Mouse (Mus musculus): ENCODE measurements around the gene Nr4a1.

The Nr4a1 gene

DNA sequence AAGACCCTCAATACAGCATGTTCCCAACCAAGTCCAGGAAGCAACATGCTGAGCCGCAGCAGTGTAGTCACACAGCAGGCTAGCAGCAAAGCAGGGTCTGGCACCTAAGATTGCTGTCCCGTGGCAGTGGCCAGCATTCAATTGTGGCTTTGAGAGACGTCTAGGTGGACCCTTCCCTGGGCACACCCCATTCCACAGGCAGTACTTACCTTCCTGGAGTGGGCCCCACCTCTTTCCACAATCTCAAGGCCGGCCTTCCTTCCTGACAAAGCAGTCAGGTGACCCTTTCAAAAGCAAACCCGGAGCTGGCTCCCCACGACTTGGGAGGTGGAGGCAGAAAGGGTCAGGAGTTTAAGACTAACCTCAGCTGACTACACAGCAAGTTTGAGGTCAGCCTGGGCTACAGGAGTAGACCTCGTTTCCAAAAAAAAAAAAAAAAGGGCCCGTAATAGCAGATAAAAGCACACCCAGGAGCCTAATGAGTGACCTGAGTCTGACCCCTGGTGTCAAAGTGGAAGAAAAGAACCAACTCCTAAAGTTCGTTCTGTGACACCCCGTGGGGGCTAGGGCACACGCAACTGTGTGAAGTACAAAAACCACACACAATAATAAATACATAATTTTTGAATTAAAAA is 20.3 kb upstream of the Nr4a1 start:
- DNase-seq (ENCODE audit: low spot score in 2 of 2): no peak

DNA sequence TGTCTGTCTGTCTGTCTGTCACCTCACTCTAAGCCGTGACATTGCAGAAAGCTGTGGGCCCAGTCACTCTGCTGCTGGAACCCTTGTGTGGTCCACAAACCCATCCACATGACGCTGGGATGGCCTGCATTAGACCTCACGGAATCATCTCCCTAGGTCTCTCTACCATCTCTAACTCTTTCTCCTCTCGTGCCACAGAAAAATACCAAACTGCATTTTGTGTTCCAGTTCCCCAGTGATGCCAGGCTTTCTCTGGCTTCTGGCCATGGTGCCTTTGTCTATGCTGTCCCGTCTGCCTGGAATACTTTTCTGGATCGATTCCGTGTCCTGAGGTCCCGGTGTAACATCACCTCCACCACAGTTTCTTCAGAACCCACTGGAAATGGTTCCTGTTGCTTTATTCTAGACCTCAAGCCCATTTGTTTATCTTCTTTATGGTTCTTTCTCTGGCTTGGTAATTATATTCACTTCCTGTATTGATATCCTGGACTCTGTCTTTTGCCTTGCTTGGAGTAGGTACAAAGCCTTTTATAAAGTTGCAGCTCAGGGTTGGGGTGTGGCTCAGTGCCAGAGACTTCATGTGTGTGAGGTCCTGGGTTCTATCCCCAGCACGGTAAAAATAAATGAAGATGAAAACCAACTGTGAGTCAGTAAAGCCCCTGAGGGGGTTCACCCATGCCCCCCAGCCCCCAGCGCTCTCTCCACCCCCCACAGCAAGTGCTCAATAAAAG is 19.3 kb upstream of the Nr4a1 start:
- no peak for DNase-seq (ENCODE audit: low spot score in 2 of 2)

DNA sequence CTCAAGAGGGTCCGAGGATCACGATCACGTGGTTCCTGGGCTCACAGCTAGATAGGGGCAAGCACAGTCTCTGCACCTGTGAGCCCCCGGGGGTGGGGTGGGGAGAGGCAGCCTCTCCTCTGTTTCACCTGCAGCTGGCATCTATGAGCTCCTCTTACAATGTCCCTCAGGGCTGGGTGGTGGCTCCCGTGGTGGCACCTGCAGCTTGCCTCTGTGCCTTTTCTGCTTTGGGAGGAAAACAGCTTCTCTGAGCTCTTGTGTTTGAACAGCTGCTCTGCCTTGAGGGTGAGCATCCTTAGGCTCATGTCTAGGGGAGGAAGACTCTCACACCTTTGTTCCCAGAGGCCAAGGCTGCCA is 18.7 kb upstream of the Nr4a1 start:
- DNase-seq (ENCODE audit: low spot score in 2 of 2): no peak

DNA sequence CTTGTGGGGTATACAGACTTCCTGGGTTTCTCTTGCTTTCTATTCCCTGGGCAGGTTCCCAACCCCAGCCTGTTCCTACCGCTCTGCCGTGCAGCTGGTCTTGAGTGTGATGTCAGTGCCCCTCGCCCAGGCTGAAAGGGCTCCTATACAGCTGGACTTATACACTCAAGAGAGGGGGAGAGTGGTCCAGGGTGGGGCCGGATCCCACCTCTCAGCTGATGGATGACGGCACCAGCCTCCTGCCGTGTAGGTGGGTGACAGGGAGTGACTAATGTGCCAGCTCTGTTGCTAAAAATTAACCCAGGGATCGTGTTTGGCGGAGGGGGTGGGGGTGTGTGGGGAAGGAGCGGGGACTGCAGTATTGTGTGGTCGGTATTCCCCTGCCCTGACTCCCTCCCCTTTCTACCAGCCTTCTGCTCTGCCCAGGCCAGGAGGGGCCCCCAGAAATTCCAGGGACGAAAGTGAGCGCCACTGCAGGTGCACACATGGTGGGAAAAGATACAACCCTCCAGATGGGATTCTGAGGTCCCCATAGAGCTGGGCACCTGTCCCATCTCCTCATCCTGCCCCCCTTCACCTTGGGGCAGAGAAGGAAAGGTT is 18.2 kb upstream of the Nr4a1 start:
- DNase-seq (ENCODE audit: low spot score in 2 of 2): no peak

DNA sequence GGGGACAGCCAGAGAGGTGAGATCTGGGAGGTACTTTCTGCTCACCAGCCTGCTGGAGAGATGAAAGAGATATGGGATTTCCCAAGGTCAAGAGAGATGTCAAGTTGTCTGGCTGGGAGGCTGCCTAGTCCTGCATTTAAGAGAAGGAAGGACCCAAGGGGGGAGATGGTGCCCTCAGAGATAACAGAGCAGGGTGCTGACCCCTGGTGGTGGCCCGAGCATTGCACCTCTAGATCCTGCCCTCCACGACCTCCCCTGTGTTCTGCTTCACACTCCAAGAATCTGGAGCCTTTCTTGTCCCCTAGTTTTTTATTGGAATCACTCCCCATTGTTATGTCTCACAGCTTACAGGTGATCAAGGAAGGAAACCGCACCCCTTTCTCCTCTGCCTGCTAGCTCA is 17.2 kb upstream of the Nr4a1 start:
- DNase-seq (ENCODE audit: low spot score in 2 of 2): peak; percentile 64 to 72

DNA sequence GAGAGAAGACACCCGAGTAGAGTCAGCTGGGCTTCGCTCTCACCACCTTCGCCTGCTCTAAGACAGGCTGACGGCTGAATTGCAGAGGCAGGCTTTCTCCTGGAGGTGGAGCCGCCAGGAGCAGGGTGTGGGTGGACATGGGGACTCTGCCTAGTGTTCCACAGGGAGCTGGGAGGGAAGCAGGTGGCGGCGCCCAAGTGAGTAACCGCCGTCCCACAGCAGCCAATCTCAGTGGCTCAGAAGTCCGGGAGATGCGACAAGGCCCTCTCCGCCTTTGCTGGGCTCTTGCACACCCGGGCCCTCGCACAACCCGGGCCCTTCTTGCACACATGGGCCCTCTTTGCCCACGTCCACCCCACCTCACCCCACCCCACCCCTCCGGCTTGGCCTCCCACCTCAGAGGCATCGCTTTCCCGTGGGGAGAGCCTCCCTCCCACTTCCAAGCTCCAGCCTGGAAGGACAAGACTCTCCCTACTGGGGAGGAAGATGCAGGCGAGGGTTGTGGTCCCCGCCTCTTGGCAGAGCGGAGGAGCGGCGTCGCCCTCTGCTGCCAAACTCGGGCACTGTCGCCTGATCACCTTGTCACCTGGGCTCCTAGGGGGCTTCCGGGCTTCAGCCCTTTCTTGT is 15.1 kb upstream of the Nr4a1 start:
- no peak for DNase-seq (ENCODE audit: low spot score in 2 of 2)

DNA sequence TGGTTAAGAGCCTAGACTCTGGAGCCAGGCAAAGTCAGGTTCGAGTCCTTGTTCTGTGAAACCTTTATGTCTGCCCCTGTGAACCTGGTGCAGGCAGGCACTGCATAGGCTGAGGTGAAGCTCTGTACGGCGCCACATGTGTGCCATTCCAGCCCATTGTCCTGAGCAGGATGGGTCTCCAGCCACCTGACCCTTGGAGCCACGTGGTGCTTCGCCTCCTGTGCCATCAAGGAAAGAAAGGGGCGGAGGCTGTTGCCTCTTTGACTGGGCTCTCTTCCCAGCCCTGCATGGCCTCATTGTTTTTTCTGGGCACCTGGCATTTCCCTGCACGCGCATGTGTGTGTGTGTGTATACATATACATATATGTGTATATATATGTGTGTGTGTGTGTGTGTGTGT is 14.2 kb upstream of the Nr4a1 start:
- DNase-seq (ENCODE audit: low spot score in 2 of 2): no peak

DNA sequence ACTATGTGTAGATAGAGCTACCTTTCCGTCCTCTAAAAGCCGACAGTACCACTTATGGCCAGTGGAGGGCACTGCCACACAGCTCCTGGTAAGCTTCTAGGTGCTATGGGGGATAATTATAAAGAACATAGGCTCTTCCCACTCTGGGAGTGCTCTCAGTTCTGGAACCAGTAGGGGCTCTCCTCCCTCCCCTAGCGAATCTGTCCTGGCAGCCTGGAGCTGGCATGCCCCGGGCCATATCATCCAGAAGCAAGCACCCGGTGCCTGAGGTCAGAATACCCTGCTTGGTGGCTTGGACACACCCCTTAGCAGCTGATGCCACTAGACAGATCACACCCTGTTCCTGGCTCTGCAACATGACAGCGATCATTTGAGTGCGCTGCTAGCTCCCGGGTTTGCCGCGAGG is 13.3 kb upstream of the Nr4a1 start:
- DNase-seq (ENCODE audit: low spot score in 2 of 2): peak; percentile 90

DNA sequence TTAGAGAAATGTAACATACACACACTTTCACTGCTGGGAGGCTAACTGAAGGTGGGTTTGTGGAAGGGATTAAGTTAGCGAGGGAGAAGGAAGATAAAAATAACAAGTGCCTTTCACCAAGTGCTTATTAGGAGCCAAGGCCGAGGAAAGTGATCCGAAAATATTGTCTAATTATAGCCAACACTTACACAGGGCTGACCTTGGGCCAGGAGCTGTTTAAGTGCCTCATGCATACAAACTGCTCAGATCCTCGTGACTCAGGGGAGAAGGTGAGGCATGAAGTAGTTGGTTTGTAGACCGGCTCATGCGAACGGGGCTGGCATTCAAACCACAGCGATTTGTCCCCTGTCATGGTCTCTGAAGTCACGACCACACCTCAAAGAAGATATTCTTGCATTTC is 12.8 kb upstream of the Nr4a1 start:
- peak in 1 of 2 experiments; percentile 58 for DNase-seq (ENCODE audit: low spot score in 2 of 2)

DNA sequence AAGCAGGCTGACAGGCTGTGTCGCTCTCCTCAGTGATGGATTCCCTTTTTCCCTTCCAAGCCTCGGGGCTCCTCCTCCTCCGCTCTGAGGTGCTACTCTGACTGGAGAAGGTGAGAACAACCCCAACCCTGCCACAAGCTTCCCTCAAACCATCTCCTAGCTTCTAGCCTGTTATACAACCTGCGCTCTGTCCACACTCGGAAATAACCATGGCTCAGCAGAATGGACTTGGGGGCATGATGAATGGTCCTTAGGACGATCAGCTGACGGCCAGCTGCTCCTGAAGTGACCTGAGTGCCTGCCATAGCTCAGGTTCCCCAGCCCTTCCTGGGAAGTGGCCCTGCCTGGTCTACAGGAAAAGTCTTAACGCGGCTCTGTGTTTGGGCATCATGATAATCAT is 12.2 kb upstream of the Nr4a1 start:
- DNase-seq (ENCODE audit: low spot score in 2 of 2): no peak

DNA sequence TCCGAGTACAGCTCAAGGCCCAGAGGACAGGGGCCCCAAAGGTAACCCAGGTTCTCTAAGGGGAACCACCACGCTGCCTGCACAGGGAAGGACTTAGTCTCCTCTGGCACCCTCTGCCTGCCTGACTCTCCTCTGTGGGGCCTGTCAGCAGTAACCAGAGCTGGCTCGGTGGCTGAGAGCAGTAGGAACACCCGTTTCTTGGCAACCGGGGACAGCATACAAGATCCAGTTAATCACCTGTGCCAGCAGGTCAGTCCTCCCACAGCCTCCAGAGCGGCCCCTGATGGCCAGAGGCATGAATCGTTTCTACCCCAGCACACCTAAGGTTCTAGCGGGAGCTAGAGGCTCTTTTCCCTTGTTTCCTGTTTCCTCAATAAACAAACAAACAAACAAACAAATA is 11.4 kb upstream of the Nr4a1 start:
- peak; percentile 80 for DNase-seq (ENCODE audit: low spot score in 2 of 2)

DNA sequence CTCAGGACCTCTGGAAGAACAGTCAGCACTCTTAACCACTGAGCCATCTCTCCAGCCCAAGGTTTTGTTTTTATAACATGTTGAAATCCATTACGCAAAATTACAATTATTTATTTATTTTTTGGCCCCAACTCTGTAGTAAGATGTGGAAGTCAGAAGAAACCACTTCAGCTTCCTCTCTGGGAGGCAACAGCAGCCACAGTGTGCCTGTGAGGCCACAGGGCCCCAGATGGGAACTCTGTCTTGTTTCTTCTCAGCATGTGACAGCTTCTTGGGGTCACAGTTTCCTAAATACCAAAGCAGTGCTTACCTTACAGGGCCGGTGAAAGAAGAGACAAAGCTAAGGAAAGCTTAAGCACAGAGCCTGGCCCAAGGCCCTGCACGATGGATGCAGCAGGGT is 10.1 kb upstream of the Nr4a1 start:
- DNase-seq (ENCODE audit: low spot score in 2 of 2): no peak

DNA sequence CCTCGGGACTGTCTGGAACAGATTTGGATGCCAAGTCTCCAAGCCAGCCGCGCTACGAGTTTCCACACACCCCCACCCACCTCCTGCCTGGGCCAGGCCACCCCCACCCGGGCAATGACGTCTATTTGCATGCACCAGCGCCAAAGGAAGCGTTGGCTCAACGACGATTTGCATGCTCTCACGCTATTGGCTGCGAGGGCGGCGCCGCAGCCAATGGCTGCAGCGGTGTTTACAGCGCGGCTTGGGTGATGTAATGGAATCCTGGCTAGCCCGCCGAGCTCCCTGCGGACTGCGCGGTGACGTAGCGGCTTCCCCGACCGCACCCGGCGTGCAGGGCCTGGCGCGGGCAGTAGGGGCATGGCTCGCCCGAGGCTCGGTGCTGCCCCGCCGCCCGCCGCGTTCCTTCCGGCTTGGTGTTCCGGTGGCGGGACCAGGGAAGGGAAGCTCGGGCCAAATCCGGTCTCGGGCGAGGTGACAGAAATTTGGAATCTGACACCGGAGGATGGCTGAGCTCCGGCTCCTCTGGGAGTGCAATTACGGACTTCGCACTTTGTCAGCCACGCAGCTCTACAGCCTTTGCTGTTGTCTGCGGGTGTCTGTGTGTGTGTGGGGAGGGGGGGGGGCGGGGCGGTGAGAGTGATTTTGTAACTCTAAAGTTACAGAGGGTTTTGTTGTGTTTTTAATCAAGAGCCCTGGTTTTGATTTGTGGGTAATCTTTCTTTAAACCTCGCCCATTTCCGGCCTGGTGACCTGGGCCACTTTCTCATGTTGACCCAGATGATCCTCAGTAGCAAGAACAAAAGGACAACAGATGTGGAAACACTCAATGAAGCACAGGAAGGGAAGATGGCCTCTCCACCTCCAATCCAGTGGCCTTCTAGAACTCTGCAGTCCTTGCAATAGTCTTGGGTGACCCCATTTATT is 7.6 kb upstream of the Nr4a1 start:
- peak; percentile 98 to 99 for DNase-seq (ENCODE audit: low spot score in 2 of 2)

DNA sequence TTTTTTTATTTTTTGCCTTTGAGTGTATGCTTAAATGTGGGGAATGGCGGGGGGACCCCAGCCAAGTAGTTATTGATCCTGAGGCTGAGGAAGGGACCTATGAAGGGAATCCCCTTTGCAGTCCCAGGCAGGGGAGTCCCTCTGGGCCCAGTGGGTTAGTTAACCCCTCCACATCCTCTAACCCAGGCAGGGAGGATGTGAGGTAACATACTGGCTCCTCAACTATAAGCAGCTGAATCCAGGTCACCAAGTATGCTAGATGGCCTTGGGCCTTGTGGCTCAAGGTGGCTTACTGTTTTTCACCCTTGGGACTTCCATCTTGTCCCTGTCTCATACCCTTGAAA is 6.9 kb upstream of the Nr4a1 start:
- DNase-seq (ENCODE audit: low spot score in 2 of 2): no peak

DNA sequence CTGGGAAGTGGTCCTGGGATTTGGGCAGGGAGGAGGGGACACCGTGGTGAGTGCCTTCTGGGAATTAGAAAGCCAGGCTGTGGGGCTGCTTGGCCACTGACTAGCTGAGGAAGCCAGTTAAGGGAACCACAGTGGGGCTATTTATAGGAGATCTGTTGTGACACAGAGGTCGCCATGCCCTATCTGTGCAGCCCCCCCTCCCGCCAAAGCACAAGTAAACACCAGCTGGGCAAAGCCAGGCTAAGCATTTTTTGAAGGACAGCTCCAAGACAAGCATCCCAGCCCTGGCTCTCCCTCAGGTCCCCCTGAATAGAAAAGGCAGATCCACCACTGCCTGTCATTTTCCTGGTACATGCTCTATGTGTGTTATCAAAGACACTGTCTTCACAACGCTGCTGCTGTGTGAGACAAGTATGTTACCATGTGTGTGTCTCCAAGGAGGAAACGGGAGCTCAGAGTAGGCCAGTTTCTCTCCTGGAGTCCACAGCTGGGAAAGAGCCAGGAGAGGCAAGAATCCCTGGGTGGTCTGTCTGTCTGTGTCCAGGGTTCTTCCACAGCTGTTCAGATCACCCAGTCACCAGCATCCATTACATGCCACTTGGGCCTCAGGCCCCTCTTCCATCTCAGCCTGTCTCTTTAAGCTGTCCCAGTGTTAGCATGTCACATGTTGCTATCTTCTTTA is 5.9 kb upstream of the Nr4a1 start:
- peak; percentile 62 to 71 for DNase-seq (ENCODE audit: low spot score in 2 of 2)

DNA sequence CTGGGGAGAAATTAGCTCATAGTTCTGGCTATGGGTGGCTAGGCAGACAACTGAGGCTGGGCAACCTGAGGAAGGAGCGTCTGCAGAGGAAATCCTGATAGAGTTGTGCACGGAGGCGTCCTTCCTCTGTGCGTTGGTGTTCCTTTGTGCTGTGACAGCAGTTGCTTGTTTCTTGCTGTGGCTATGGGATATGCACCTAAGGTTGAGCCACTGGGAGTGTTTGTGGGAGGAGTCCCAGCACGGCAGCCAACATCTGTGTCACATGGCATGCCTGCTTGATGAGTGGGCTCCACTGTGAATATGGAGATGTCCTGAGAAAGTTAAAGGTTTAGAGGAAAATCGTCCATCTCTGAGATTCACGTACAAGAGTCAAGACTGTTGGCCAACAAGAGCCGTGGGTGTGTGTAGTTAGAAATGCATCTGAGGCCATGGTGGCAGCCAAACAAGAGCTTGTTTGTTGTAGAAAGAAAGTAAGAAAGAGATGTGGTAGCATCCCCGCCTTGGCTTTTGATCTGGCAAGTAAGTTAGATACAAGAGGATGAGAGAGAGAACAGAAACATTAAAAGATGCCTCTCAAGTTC is 3.8 kb upstream of the Nr4a1 start:
- DNase-seq (ENCODE audit: low spot score in 2 of 2): no peak

DNA sequence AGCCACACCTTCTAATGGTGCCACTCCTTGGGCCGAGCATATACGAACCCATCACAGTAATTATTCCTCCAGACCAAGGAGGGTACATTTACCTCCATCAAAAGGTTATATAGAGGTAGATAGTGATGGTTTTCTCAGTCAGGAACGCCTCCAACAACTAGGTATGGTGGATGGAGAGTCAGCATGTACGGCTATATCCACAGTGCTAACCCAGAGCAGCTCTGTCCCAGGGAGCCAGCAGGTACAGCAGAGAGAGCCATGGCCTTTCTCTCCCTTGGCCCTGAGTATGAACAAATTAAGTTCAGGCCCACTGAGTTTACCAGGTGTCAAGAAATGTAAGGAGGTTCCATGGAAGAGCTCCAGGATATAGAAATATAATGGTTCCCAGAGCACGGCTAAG is 2.1 kb upstream of the Nr4a1 start:
- DNase-seq (ENCODE audit: low spot score in 2 of 2): no peak

DNA sequence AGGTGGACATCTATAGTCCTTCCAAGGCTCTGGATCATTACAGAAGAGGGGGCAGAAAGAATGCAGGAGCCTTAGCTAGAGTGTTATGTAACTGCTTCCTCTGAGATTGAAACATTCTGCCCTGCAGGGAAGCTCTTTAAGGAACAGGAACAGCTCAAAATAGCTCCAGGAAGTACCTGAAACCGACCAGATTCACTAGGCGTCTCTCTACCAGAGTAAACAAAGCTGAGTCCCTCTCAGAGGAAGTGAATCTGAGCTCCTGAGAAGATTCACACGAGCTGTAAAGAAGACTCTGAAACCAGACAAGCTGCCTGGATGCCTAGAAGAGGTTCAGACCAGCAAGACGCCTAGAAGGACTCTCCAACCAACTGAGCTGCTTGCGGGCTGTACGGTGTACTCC is 1.5 kb upstream of the Nr4a1 start:
- DNase-seq (ENCODE audit: low spot score in 2 of 2): no peak

DNA sequence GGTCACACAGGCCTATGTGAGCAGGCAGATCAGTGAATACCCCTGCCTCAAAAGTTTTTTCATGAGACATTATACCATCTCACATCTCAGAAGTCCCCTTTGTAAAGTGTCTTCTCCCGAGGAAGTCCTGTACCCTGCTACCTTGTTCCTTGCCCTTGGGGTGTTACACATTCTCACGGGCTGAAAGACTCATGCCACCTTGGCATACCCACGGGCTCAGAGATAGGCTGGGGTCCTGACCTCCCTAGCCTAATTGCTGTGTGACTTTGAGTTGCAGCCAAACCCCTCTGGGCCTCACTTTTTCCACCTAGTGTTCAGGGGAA is 545 bp upstream of the Nr4a1 start:
- DNase-seq (ENCODE audit: low spot score in 2 of 2): no peak

DNA sequence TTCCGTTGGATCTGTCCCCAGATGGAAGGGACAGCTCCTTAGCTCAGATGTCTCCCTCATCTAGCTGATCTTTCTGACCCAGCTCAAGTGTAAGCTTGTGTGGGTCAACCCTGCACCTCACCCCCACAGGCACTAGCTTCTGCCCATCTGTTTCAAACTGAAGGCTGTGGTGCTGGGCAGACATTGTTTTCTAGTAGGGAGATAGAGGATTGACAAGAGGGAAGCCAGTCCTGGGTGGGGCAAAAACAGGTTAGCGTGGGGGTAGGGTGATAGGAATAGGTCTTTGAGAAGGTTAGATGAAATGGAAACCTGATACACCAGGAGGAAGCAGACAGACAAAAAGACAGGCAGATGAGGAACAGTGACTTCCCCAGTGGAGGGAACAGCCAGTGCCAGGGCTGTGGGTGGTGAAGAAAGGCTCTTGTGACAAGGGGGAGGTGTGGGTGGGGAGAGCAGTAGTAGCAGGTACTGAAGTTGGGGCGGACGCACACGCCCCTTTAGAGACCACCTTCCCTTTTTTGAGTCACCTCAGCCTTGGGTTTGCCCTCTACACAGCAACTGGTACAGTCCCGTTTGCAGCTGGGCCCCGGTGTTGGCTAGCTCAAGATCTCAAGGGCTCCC is 1.9 kb downstream of the Nr4a1 start:
- DNase-seq (ENCODE audit: low spot score in 2 of 2): no peak

Data from heart, adult 9 months (tissue).